Mouse (Mus musculus) embryonic fibroblast, embryonic 13.5 days (primary cell): ENCODE measurements around the gene Hacd2. TPM values are rescaled to one million over a fixed set of nuclear protein-coding genes. Genes with fewer than 3 reads are reported as not detected.

Source experiments
- H3K27ac ChIP-seq: 2 replicates; pipeline ENCODE4 v1.5.1; 2012; ENCODE audit warnings: low read length, control low read depth, inconsistent platforms; ENCODE audit not compliant: insufficient read depth
- H3K4me1 ChIP-seq: 2 replicates; pipeline ENCODE4 v1.6.1; 2011; ENCODE audit warnings: low read length; ENCODE audit not compliant: control insufficient read depth, insufficient read depth
- H3K4me3 ChIP-seq: 2 replicates; pipeline ENCODE4 v1.5.1; 2011; ENCODE audit warnings: mild to moderate bottlenecking, control low read depth, low read length; ENCODE audit not compliant: insufficient read depth
- CTCF ChIP-seq: IDR thresholded peaks from 2 replicates; pipeline ENCODE4 v1.5.1; 2011; ENCODE audit warnings: mild to moderate bottlenecking, control low read depth, low read length, moderate library complexity, borderline replicate concordance; ENCODE audit not compliant: insufficient read depth
- POLR2A ChIP-seq: IDR thresholded peaks from 2 replicates; pipeline ENCODE4 v1.6.1; 2011; ENCODE audit warnings: low read depth, mild to moderate bottlenecking, control low read depth, low read length, moderate library complexity
- polyA plus RNA-seq: library from polyadenylated mRNA; stranded (reverse); fragments of >200 nt; gene quantifications from 2 replicates; pipeline ENCODE4 v1.2.4, GENCODE M21; 2011; ENCODE audit warnings: low read depth; ENCODE audit not compliant: missing spikeins, insufficient read length

The Hacd2 gene
- polyA plus RNA-seq, 1 experiment = 47.2 TPM

DNA sequence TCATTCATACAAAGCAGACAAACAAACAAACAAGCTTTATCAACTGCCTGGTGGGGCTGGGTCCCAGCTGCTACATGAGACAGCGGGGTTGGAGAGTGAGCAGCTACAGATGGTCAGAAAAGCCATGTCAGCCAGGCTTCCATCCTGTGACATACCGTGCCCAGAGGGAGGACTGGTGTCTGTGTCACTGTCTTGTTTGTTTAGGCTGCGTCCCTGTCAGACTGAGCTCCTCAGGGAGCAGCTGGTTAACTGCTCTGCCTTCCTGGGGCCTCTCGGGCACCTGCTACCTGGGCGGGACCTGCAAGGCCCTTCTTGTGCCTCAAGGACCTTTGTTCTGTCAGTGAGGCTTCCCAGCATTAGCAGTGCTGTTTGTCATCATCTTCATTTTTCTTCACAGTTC, 28.8 kb downstream of the Hacd2 start:
- Histone ChIP-seq H3K4me1 (no peaks in the 10 kb centered on the region), H3K27ac (no peak overlapping the region), H3K4me3 (no peak overlapping the region)
- TF ChIP-seq POLR2A = no peak
- TF ChIP-seq CTCF = no peak

- no peak for TF ChIP-seq POLR2A
- no peak for TF ChIP-seq CTCF
- no peak overlapping the region for H3K27ac ChIP-seq
- H3K4me1 ChIP-seq = no peaks in the 10 kb centered on the region
- H3K4me3 ChIP-seq = no peak overlapping the region
These were observed 30.0 kb downstream of the Hacd2 start for GRCm38 (mm10) chr16:35052191-35052590.

- no peak overlapping the region for H3K4me3 ChIP-seq
- no peak overlapping the region for H3K27ac ChIP-seq
- TF ChIP-seq CTCF (no peak), POLR2A (no peak)
- no peaks in the 10 kb centered on the region for H3K4me1 ChIP-seq
These were observed 32.4 kb downstream of the Hacd2 start for GRCm38 (mm10) chr16:35054432-35055193.

GRCm38 (mm10) chr16:35055194-35055506, 32.9 kb downstream of the Hacd2 start:
- H3K4me1 ChIP-seq = no peaks in the 10 kb centered on the region
- no peak overlapping the region for H3K27ac ChIP-seq
- TF ChIP-seq CTCF (no peak), POLR2A (no peak)
- H3K4me3 ChIP-seq = no peak overlapping the region

DNA sequence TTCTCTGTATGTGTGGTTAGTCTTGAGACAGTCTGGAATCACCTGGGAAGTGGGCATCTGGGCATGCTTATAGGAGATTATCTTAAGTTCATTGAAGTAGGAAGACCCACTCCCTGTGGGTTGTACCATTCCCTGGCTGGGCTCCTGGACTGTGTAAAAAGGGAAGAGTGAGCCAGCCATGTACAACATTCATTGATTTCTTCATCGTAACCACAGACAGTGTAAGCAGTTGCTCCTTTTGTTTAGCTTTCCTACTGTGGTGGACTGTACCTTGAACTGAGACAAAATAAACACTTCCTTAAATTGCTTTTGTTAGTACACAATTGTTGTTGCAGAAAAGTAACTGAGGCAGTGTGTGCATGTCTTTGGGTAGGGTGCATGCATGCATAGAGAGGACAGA, 33.6 kb downstream of the Hacd2 start:
- Histone ChIP-seq H3K27ac (no peak overlapping the region), H3K4me1 (no peaks in the 10 kb centered on the region), H3K4me3 (no peak overlapping the region)
- TF ChIP-seq POLR2A (no peak), CTCF (no peak)

- Histone ChIP-seq H3K27ac (no peak overlapping the region), H3K4me1 (no peaks in the 10 kb centered on the region), H3K4me3 (no peak overlapping the region)
- TF ChIP-seq POLR2A (no peak), CTCF (no peak)
These were observed 34.1 kb downstream of the Hacd2 start for GRCm38 (mm10) chr16:35056306-35056705.

GRCm38 (mm10) chr16:35056786-35057185, 34.6 kb downstream of the Hacd2 start:
- Histone ChIP-seq H3K4me3 (no peak overlapping the region), H3K27ac (no peak overlapping the region), H3K4me1 (no peaks in the 10 kb centered on the region)
- no peak for TF ChIP-seq CTCF
- TF ChIP-seq POLR2A = no peak

GRCm38 (mm10) chr16:35061017-35061416, 38.8 kb downstream of the Hacd2 start:
- TF ChIP-seq CTCF (no peak), POLR2A (no peak)
- H3K4me3 ChIP-seq = no peak overlapping the region
- H3K27ac ChIP-seq = no peak overlapping the region
- H3K4me1 ChIP-seq = no peaks in the 10 kb centered on the region

GRCm38 (mm10) chr16:35065724-35066123, 43.5 kb downstream of the Hacd2 start:
- H3K4me1 ChIP-seq = no peaks in the 10 kb centered on the region
- H3K4me3 ChIP-seq = no peak overlapping the region
- no peak overlapping the region for H3K27ac ChIP-seq
- TF ChIP-seq CTCF (no peak), POLR2A (no peak)

DNA sequence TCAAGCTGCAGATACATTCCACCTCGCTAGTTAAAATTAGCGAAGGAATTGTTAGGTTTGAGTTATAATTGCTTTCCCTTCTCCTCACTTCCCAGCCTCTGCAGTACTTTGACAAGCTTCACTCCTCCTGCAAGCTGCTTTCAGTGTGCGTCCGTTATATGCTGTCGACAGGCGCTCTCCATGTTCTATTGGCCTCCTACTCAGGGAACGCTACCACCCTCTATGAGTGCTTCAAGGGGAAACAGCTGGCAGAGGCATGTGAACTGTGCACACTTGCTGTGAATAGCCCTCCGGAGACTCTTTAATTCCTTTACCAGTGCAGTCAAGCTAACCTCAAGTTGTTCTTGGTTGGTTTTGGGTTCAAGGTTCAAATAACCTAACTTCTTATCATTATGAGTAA, 44.9 kb downstream of the Hacd2 start:
- no peak for TF ChIP-seq CTCF
- no peak for TF ChIP-seq POLR2A
- Histone ChIP-seq H3K4me1 (no peaks in the 10 kb centered on the region), H3K4me3 (no peak overlapping the region), H3K27ac (no peak overlapping the region)

DNA sequence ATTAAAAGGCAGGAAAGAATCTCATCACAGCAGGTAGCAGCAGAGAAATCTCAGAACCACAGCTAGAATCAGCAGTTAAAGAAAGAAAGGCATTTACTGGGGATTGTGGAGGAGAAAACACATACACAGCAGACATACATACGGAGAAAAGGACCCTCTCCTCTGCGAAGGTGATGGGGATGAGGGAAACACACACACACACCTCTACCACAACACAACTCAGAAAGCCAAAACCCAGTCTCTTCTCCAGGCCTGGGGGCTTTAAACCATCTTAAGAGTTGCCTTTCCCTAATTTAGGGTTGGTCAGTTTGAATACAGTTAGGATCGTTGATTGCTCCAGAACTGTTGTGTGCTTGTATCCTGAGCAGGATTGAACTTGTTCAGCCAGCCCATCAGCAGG, 45.4 kb downstream of the Hacd2 start:
- no peak for TF ChIP-seq POLR2A
- no peak for TF ChIP-seq CTCF
- Histone ChIP-seq H3K27ac (no peak overlapping the region), H3K4me3 (no peak overlapping the region), H3K4me1 (no peaks in the 10 kb centered on the region)

- no peak for TF ChIP-seq CTCF
- TF ChIP-seq POLR2A = no peak
- Histone ChIP-seq H3K4me3 (no peak overlapping the region), H3K4me1 (no peaks in the 10 kb centered on the region), H3K27ac (no peak overlapping the region)
These were observed 46.7 kb downstream of the Hacd2 start for GRCm38 (mm10) chr16:35068886-35069285.
